Mouse (Mus musculus) bone marrow macrophage, adult 2 months (primary cell): Measurements from ENCODE around the gene Oas1h.

ENCODE experiments used
- CTCF ChIP-seq: IDR thresholded peaks from 2 replicates; pipeline ENCODE4 v1.5.1; 2012; ENCODE audit warnings: low read depth, mild to moderate bottlenecking, low read length, moderate library complexity
- POLR2A ChIP-seq: IDR thresholded peaks from 2 replicates; pipeline ENCODE4 v1.6.1; 2012; ENCODE audit warnings: mild to moderate bottlenecking, low read depth, low read length, borderline replicate concordance

GRCm38 (mm10) chr5:120861121-120861520 lies at the start of gene Oas1h:
- TF ChIP-seq POLR2A (no peak), CTCF (no peak)
